Mouse (Mus musculus): ENCODE data around the gene Slc16a3. TPM values are rescaled to one million over a fixed set of nuclear protein-coding genes. Genes with fewer than 3 reads are reported as not detected.

The Slc16a3 gene
- polyA plus RNA-seq, 1 experiment from 2014 or later = 4.8 TPM

DNA sequence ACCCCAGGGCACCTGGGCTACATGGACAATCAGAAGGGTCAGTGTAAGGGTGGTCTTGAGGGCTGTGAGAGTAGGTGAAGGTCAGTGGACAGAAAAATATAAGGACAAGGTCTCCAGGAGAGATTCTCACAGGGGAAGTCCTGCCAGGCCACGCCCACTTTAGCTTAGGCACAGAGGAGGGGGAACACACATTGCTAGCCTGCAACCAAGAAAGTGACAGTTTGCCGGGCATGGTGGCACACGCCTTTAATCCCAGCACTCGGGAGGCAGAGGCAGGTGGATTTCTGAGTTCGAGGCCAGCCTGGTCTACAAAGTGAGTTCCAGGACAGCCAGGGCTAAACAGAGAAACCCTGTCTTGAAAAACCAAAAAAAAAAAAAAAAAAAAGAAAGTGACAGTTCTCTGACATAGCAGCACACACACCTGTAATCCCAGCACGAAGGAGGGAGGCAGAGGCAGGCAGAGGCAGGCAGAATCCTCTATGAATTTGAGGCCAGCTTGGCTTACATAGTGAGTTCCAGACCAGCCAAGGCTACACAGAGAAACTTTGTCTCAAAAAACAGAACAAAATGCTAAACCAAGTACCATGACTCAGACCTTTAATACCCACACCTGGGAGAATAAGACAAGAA, 8.5 kb upstream of the Slc16a3 start:
- Histone ChIP-seq H3K9me3 (ENCODE audit: control insufficient read depth, low read length) (no peaks in the 10 kb centered on the region), H3K4me3 (replicated peaks; ENCODE audit: low read depth, low read length) (no peak overlapping the region), H3K36me3 (ENCODE audit: control insufficient read depth, insufficient read depth, low read length) (no peaks in the 10 kb centered on the region), H3K27ac (replicated peaks; ENCODE audit: low read depth, low read length) (no peak overlapping the region), H3K4me2 (ENCODE audit: low read length) (no peak overlapping the region), H3K9ac (replicated peaks; ENCODE audit: low read length) (no peak overlapping the region), H3K4me1 (ENCODE audit: control insufficient read depth, insufficient read depth, low read length) (no peaks in the 10 kb centered on the region), H3K27me3 (ENCODE audit: control insufficient read depth, insufficient read depth, low read length) (no peaks in the 10 kb centered on the region; the same call in 1 of the 2 replicates)
- WGBS = 72% methylated on average over 6 of the region's 6 CpGs
- ATAC-seq (ENCODE audit: low FRiP score, low TSS enrichment) (no peak), DNase-seq (no peak)

DNA sequence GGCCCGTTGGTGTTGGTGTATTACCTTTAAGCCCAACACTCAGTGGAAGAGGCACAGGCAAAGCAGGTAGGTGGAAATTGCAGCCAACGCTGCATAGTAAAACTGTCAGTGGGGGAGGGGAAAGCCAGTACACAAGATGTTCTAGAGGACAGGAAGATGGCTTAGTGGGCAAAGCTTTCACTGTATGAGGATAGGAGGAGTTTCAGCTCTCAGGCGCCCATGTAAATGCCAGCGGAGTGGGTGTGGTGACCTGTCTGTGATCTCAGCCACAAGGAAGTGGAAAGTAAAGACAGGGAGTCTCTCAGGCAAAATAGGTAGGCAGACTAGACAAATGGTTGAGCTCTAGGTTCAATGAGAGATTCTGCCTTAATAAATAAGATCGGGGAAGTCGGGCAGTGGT, 7.3 kb upstream of the Slc16a3 start:
- H3K36me3 ChIP-seq (ENCODE audit: control insufficient read depth, insufficient read depth, low read length) = no peaks in the 10 kb centered on the region
- H3K27ac ChIP-seq (replicated peaks; ENCODE audit: low read depth, low read length) = no peak overlapping the region
- H3K9me3 ChIP-seq (ENCODE audit: control insufficient read depth, low read length) = no peaks in the 10 kb centered on the region
- no peaks in the 10 kb centered on the region for H3K4me1 ChIP-seq (ENCODE audit: control insufficient read depth, insufficient read depth, low read length)
- H3K4me3 ChIP-seq (replicated peaks; ENCODE audit: low read depth, low read length) = no peak overlapping the region
- no peak overlapping the region for H3K9ac ChIP-seq (replicated peaks; ENCODE audit: low read length)
- 90% methylated on average over 6 of the region's 6 CpGs for WGBS
- ATAC-seq (ENCODE audit: low FRiP score, low TSS enrichment) (no peak), DNase-seq (no peak)
- no peak overlapping the region for H3K4me2 ChIP-seq (ENCODE audit: low read length)
- H3K27me3 ChIP-seq (ENCODE audit: control insufficient read depth, insufficient read depth, low read length) = no peaks in the 10 kb centered on the region; the same call in 1 of the 2 replicates

DNA sequence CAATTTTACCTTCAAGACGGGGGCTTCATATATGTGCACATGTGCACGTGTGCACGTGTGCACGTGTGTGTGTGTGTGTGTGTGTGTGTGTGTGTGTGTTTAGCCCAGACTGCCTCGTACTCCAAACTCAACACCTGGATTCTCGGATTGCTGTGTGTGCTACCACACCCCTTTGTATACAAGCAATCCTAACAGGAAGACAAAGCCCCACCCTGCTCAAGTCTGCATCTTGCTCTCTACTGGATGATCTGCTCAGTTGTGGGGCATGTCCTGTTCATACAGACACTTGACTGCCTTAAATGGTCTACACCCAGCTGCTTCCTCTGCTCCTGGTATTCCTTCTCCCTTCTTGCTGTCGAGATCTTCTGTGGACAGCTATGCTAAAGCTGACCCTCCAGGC, 3.0 kb upstream of the Slc16a3 start:
- Histone ChIP-seq H3K27ac (replicated peaks; ENCODE audit: low read depth, low read length) (no peak overlapping the region), H3K36me3 (ENCODE audit: control insufficient read depth, insufficient read depth, low read length) (no peaks in the 10 kb centered on the region), H3K4me3 (replicated peaks; ENCODE audit: low read depth, low read length) (no peak overlapping the region), H3K9ac (replicated peaks; ENCODE audit: low read length) (no peak overlapping the region), H3K4me2 (ENCODE audit: low read length) (no peak overlapping the region), H3K27me3 (ENCODE audit: control insufficient read depth, insufficient read depth, low read length) (peaks cover 24% of the 10 kb centered on the region), H3K4me1 (ENCODE audit: control insufficient read depth, insufficient read depth, low read length) (no peaks in the 10 kb centered on the region), H3K9me3 (ENCODE audit: control insufficient read depth, low read length) (no peaks in the 10 kb centered on the region)
- DNase-seq = no peak
- 84% methylated on average over 7 of the region's 7 CpGs for WGBS
- ATAC-seq (ENCODE audit: low FRiP score, low TSS enrichment) = no peak

DNA sequence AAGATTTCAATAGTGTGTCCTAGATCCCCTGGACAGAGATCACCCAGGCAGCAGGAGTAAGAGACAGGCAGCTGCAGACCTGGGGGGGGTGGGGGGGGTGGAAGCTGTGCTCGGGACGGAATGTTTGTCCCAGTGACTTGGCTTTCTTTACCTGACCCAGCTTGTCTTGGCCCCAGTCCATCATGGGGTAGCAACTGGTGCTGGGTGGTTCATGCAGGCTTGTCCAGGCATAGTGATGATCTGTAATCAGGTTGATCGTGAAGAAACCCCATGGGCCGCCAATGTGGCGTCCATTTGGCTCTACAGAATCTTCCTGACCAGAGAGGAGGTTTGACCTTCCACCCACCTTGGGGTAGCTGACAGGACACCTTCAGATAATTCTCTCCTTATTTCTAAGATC, 2.4 kb upstream of the Slc16a3 start:
- Histone ChIP-seq H3K9ac (replicated peaks; ENCODE audit: low read length) (no peak overlapping the region), H3K4me2 (ENCODE audit: low read length) (no peak overlapping the region), H3K36me3 (ENCODE audit: control insufficient read depth, insufficient read depth, low read length) (no peaks in the 10 kb centered on the region), H3K27me3 (ENCODE audit: control insufficient read depth, insufficient read depth, low read length) (peaks cover 27% of the 10 kb centered on the region), H3K4me3 (replicated peaks; ENCODE audit: low read depth, low read length) (no peak overlapping the region), H3K9me3 (ENCODE audit: control insufficient read depth, low read length) (no peaks in the 10 kb centered on the region), H3K27ac (replicated peaks; ENCODE audit: low read depth, low read length) (no peak overlapping the region), H3K4me1 (ENCODE audit: control insufficient read depth, insufficient read depth, low read length) (peaks cover 1% of the 10 kb centered on the region)
- no peak for DNase-seq
- ATAC-seq (ENCODE audit: low FRiP score, low TSS enrichment) = no peak
- WGBS = 86% methylated on average over 5 of the region's 5 CpGs

- DNase-seq (peak; percentile 64), ATAC-seq (ENCODE audit: low FRiP score, low TSS enrichment) (no peak)
- Histone ChIP-seq H3K9me3 (ENCODE audit: control insufficient read depth, low read length) (no peaks in the 10 kb centered on the region), H3K4me3 (replicated peaks; ENCODE audit: low read depth, low read length) (peak overlapping the region; percentile 34), H3K36me3 (ENCODE audit: control insufficient read depth, insufficient read depth, low read length) (no peaks in the 10 kb centered on the region), H3K27me3 (ENCODE audit: control insufficient read depth, insufficient read depth, low read length) (peaks cover 27% of the 10 kb centered on the region), H3K27ac (replicated peaks; ENCODE audit: low read depth, low read length) (no peak overlapping the region), H3K4me1 (ENCODE audit: control insufficient read depth, insufficient read depth, low read length) (peaks cover 12% of the 10 kb centered on the region), H3K4me2 (ENCODE audit: low read length) (peak overlapping the region; percentile 58), H3K9ac (replicated peaks; ENCODE audit: low read length) (peak overlapping the region; percentile 20; the same call in 1 of the 2 replicates)
- 1% methylated on average over 70 of the region's 75 CpGs for WGBS
Observed at GRCm38 (mm10) chr11:120948861-120949851, 876 bp downstream of the Slc16a3 start.

- DNase-seq (no peak), ATAC-seq (ENCODE audit: low FRiP score, low TSS enrichment) (no peak)
- peak overlapping the region; percentile 58 for H3K4me2 ChIP-seq (ENCODE audit: low read length)
Observed at GRCm38 (mm10) chr11:120949863-120950262, 1.6 kb downstream of the Slc16a3 start.

DNA sequence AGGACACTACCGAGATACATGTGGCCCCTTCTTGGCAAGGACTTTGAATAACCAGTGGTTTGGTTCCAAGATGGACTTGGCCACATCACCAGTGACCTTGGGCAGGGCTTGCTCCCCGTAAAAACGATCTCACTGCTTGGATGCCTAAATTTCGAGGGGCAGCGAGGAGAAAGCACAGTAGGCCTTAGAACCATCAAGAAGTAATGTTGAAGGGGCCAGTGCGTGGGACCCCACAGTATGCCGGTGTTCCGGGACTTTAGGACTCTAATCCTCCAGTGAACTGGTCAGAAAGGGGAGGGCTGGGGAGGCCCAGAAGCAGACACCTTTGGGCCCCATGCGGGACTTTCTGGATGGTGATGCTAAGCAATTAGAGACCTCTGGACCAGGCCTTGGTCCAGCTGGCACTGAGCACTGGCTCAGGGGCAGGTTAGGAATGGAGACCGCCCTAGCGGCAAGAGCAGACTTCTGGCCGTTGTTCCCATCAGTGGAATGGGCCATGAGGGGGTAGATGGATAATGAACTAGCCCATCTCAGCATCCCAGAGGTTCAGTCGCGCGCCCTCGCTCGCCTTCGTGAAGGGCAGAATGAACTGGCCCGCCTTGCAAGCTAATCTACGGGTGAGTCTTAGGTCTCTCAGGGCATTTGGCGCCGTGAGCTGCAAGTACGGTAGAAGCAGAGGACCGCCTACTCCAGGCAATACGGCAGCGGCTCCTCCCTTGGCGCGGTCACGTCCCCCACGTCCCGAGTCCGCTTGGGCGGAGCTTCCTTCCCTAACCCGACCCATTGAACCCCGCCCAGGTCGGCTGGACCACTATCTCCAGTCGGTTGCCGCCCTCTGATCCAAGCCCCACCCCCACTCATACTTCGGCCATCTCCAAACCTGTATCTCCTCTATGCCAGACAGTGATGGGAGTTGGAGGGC, 2.3 kb downstream of the Slc16a3 start:
- H3K4me1 ChIP-seq (ENCODE audit: control insufficient read depth, insufficient read depth, low read length) = peaks cover 12% of the 10 kb centered on the region
- peaks cover 27% of the 10 kb centered on the region for H3K27me3 ChIP-seq (ENCODE audit: control insufficient read depth, insufficient read depth, low read length)
- H3K4me3 ChIP-seq (replicated peaks; ENCODE audit: low read depth, low read length) = peak overlapping the region; percentile 43
- ATAC-seq (ENCODE audit: low FRiP score, low TSS enrichment) (peak; percentile 82), DNase-seq (peak; percentile 88)
- 0 out of 2 replicates have a peak, but pooled peaks cover 2% of the 10 kb centered on the region for H3K36me3 ChIP-seq (ENCODE audit: control insufficient read depth, insufficient read depth, low read length)
- WGBS = 1% methylated on average over 39 of the region's 39 CpGs
- 0 out of 2 replicates have a peak overlapping the region, but pooled peaks have one; percentile 37 for H3K27ac ChIP-seq (replicated peaks; ENCODE audit: low read depth, low read length)
- peak overlapping the region; percentile 40; the same call in 1 of the 2 replicates for H3K9ac ChIP-seq (replicated peaks; ENCODE audit: low read length)
- H3K4me2 ChIP-seq (ENCODE audit: low read length) = peak overlapping the region; percentile 58
- H3K9me3 ChIP-seq (ENCODE audit: control insufficient read depth, low read length) = no peaks in the 10 kb centered on the region

More at GRCm38 (mm10) chr11:120949863-120950262, 1.6 kb downstream of the Slc16a3 start:
- H3K9ac ChIP-seq (replicated peaks; ENCODE audit: low read length) = no peak overlapping the region
- H3K4me3 ChIP-seq (replicated peaks; ENCODE audit: low read depth, low read length) = peak overlapping the region; percentile 43; the same call in 1 of the 2 replicates
- no peaks in the 10 kb centered on the region for H3K9me3 ChIP-seq (ENCODE audit: control insufficient read depth, low read length)
- H3K27ac ChIP-seq (replicated peaks; ENCODE audit: low read depth, low read length) = no peak overlapping the region
- no peaks in the 10 kb centered on the region for H3K36me3 ChIP-seq (ENCODE audit: control insufficient read depth, insufficient read depth, low read length)
- H3K4me1 ChIP-seq (ENCODE audit: control insufficient read depth, insufficient read depth, low read length) = peaks cover 12% of the 10 kb centered on the region
- peaks cover 27% of the 10 kb centered on the region for H3K27me3 ChIP-seq (ENCODE audit: control insufficient read depth, insufficient read depth, low read length)
- 9% methylated on average over 10 of the region's 10 CpGs for WGBS

DNA sequence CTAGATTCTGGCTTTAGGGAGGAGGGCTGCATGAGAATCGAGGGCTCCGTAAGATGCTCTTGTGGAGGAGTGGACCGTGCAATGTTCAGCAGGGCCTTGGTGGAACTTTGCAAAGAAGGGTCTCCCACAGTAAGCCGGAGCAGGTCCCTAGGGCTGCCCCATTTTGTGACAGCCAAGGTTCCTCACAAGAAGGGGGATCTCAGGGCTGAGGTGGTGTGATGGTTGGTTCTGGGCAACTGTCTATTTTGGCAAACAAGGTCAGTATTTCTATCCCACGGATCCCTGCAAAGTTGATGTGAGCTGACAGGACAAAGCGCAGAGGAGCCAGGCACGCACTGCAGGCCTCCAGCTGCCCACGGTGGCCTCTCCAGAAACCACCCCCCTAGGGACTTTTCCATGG, 3.0 kb downstream of the Slc16a3 start:
- peak; percentile 40 for DNase-seq

More for the DNA sequence above, 3.0 kb downstream of the Slc16a3 start:
- Histone ChIP-seq H3K36me3 (ENCODE audit: control insufficient read depth, insufficient read depth, low read length) (peaks cover 8% of the 10 kb centered on the region; the same call in 1 of the 2 replicates), H3K27ac (replicated peaks; ENCODE audit: low read depth, low read length) (0 out of 2 replicates have a peak overlapping the region, but pooled peaks have one; percentile 37), H3K27me3 (ENCODE audit: control insufficient read depth, insufficient read depth, low read length) (peaks cover 27% of the 10 kb centered on the region), H3K4me3 (replicated peaks; ENCODE audit: low read depth, low read length) (peak overlapping the region; percentile 43), H3K9ac (replicated peaks; ENCODE audit: low read length) (peak overlapping the region; percentile 40; the same call in 1 of the 2 replicates), H3K4me1 (ENCODE audit: control insufficient read depth, insufficient read depth, low read length) (peaks cover 12% of the 10 kb centered on the region), H3K4me2 (ENCODE audit: low read length) (peak overlapping the region; percentile 58), H3K9me3 (ENCODE audit: control insufficient read depth, low read length) (no peaks in the 10 kb centered on the region)
- no peak; the same call in 1 of the 2 replicates for ATAC-seq (ENCODE audit: low FRiP score, low TSS enrichment)
- 14% methylated on average over 8 of the region's 8 CpGs for WGBS

All from midbrain, embryonic 14.5 days (tissue).